Mouse (Mus musculus) liver, adult 2 months (tissue): ENCODE measurements around the gene Gpx4.

Experiments
- CTCF ChIP-seq: fragments of 200-500 bp; IDR thresholded peaks from 2 replicates; pipeline ENCODE4 v1.5.1; 2011; ENCODE audit warnings: low read depth, low read length, control low read depth
- POLR2A ChIP-seq: fragments of 200-500 bp; IDR thresholded peaks from 2 replicates; pipeline ENCODE4 v1.6.1; 2011; ENCODE audit warnings: low read length, control low read depth; ENCODE audit not compliant: insufficient read depth; ENCODE audit errors: extremely low read depth

DNA sequence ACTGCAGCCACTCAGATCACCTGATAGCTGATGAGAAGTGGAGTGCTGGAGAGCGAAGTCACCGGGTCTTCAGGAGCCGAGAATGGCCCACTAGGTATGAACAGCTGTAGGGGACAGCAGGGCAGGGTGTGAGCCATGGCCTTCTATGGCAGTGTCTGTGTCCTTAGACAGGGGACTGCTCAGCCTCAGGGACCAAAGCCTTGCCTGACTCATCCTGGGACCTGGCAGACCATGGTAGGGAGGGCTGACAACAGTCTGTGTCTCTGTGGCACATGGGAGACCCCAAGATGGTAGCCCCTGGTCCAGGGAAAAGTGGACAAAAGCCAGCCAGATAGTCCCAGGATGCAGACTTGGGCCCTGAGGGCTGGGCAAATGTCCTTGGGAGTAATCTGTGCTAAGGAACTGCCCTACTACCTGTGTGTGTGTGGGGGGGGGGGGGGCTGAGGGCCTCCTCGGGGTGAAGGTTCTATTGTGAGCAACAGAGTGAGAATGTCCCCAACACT, 23.0 kb downstream of the Gpx4 start:
- TF ChIP-seq CTCF (no peak), POLR2A (no peak)
